Mouse (Mus musculus) adrenal gland, postnatal 4 days (tissue): ENCODE measurements around the gene Gm49661. TPM values are rescaled to one million over a fixed set of nuclear protein-coding genes. Genes with fewer than 3 reads are reported as not detected.
A peak's percentile ranks its signal among the peaks of the same experiment; 100 is the strongest.

Experiments used
- DNase-seq, 2 experiments: peaks; one replicate each; pipeline ENCODE4 v3.0.0; 2021 to 2022; ENCODE audit warnings: low spot score in 2 of 2, mixed read lengths in 2 of 2
- long read RNA-seq, 2 experiments: library from polyadenylated mRNA; stranded (forward); transcript quantifications; one replicate each; pipeline ENCODE4 v2.0.0; 2021
- total RNA-seq, 2 experiments: library from RNA; stranded (reverse); gene quantifications; 2 replicates each; pipeline ENCODE4 v1.2.3; 2021

Gm49661 gene
- not detected for total RNA-seq
- long read RNA-seq, experiment 1, partial matches to known transcripts, result 0 of 1 reads
- long read RNA-seq, experiment 1, other reads (novel, unspliced or antisense), result 1 of 1 reads
- long read RNA-seq, experiment 2, result 0 reads

DNA sequence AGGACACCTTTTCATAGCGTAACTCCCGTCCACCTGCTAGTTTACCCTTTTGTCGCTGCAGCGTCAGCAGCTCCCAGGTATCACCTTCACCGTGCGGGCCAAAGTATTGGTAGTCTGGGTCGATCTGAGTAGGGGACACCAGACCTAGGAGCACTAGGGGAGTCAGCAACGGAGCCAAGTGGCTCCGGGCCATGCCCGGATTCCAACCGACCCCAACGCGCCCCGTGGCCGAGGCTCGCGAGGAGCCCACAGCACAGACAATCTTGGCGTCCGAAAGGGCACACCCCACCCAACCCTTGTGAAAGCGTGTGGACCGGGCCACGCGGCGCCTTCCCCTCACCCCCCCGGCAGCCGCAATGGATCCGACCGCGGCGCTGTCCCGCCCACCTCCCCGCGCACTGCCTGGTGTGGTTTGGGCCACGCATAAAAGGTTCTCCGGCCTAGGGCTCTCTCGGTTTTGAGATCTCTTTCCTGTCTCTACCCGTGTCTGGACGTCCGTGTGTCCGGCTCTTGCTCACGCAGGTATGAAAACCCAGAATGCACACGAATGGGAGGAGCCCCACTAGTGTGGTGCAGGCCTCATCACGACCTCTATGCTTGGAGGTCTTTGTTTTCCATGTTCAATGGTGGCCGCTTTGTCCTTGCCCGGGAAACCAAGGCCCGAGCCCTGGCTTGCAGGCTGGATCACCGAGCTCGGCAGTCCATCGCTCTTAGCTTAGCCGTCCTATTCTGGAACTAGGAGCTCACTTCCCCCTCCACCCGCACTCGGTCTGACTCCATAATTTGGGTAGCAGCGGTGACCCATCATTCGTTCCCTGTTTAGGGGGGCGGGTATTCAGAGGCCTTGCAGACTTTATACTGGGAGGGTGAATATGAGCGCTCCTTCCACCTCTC is at the start of gene Gm49661, which contains the start of the genes Prdx2 and Rnaseh2a:
Gene Gm49661, minus strand, starts transcription at position 193 of the 894 bp plus-strand sequence.
Gene Prdx2, plus strand, starts transcription at position 347 of the 894 bp plus-strand sequence.
Gene Rnaseh2a, minus strand, starts transcription at position 527 of the 894 bp plus-strand sequence.
- DNase-seq, result peak; percentile 61 to 70

DNA sequence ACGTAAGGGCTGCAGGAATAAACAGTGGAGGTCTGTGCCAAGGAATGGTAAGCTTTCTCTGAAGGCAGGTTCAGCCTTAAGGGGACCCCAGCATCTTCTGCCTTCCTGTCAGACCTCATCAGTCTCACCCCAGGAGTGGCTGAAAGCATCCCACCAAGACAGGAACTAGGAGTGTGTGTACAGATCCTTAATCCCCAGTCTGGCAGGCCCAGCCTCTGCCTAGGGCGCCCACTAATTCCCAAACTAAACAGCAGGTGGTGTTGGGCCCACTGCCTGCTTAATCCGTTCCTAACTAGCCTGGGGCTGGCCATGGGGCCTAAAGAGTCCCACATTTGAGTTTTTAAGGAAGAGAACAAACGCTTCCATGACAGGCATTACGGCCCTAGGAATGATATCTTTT is 48.0 kb upstream of the Gm49661 start:
- DNase-seq, result no peak

DNA sequence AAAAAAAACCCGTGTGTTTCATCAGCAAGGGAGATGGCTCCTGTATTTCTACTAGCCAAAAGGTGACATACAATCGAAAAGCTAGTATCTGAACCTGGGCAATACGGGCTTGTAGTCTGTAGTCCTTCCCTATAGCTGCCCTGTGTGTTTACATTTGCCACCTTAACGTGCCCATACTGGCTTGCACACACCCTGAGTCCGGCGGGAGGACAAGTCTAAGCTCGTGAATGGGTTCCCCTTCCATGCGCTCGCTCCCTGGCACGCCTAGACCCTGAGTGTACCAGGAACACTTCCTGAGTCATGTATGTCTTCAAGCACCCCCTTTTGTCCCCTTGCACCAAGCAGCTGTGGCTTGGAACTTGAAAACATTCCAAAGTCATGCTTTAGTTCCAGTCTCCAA is 47.5 kb upstream of the Gm49661 start:
- DNase-seq, result no peak

DNA sequence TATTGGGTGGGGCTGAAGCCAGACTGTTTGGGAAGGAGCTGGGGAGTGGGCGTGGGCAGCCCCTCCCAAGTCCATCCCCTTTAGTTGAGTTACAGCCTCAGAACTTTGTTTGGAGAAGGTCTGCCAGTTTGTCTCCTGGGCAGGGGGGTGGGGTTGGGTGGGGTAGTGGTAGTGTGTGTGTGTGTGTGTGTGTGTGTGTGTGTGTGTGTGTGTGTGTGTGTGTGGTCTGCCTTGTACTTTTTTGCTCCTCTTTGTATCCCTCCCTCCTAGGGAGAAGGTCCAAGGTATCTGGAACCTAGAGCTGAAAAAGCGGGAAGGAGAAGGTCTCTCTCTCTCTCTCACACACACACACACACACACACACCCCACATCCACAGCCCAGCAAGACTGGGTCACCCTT is 45.2 kb upstream of the Gm49661 start, which contains the start of gene Best2:
Gene Best2, minus strand, starts transcription at position 101 of the 400 bp plus-strand sequence.
- DNase-seq, result no peak

- DNase-seq, result peak in 1 of 2 experiments; percentile 56
Observed at GRCm38 (mm10) chr8:85013230-85013840, 44.1 kb upstream of the Gm49661 start.

DNA sequence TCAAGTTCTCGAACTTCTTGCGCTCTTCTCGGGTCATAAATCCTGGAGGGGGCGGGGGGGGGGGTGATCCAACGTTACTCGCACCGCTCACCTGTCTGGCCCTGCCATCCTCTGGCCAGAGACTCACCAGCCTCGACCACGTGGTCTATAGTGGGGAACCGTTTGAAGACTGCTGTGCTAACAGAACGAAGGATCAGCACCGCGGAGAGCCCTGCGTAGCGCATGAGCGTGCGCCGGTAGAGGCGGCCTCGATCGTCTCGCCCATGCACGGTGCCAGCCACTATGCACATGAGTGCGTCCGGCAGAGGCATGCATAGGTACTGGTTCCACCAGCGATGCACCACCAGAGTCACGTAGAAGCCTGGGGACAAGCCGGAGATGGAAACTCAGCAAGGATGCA is 42.0 kb upstream of the Gm49661 start:
- no peak for DNase-seq

DNA sequence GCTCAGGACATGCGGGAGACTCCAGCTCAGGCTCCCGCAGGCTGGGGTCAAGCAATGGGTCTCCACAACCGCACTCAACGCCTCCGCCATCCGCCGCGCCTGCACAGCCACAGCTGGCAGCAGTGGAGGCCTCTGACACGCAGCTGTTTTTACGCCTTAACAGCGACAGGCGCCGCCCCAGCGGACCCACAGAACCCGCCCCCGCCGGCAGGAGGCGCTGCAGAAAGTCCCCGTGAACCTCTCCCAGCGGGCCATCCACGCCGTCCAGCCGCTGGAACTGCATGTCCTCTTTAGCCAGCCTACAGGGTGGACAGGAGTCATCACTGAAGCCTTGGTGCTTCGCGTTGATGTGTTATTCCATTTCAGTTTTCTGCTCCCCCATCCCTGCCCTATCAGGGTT is 38.5 kb upstream of the Gm49661 start:
- DNase-seq, result no peak

DNA sequence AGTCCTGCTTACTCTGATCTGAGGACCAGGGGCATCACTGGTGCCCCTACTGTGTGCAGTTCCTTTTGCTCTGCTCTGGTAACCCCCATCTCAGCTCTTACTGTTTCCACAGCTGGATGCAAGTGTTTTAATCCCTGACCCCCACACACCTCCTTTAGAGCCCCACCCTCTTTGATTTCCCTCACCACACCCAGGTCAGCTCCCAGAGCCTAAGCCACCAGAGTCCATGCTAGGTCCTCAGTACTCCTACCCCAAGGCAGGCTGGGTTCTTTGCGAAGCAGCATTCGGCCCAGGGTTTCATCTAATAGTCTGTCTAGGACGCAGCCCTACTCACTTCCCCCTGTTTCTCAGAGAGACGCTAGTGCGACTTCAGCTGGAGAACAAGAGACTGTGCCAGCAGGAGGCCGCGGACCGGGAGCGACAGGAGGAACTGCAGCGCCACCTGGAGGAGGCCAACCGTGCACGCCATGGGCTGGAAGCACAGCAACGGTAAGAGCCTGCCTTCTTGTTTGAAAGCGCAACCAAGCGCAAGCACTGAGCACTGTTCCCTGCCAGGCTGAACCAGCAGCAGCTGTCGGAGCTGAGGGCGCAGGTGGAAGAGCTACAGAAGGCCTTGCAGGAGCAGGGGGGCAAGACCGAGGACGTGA is 28.5 kb upstream of the Gm49661 start:
- peak; percentile 71 to 76 for DNase-seq

GRCm38 (mm10) chr8:84996978-84997377 is 27.7 kb upstream of the Gm49661 start:
- no peak for DNase-seq

- DNase-seq, result no peak
Observed at GRCm38 (mm10) chr8:84995680-84996079, 26.4 kb upstream of the Gm49661 start.

GRCm38 (mm10) chr8:84994375-84994774 is 25.1 kb upstream of the Gm49661 start:
- DNase-seq, result no peak

- no peak for DNase-seq
Observed at GRCm38 (mm10) chr8:84990836-84991235, 21.6 kb upstream of the Gm49661 start.

GRCm38 (mm10) chr8:84990349-84990748 is 21.1 kb upstream of the Gm49661 start, which contains the start of gene Hook2:
Gene Hook2 (plus strand): TSS chr8:84990603.
- peak; percentile 80 to 92 for DNase-seq

- DNase-seq, result peak; percentile 88 to 90
Observed at GRCm38 (mm10) chr8:84989810-84990209, 20.6 kb upstream of the Gm49661 start.

DNA sequence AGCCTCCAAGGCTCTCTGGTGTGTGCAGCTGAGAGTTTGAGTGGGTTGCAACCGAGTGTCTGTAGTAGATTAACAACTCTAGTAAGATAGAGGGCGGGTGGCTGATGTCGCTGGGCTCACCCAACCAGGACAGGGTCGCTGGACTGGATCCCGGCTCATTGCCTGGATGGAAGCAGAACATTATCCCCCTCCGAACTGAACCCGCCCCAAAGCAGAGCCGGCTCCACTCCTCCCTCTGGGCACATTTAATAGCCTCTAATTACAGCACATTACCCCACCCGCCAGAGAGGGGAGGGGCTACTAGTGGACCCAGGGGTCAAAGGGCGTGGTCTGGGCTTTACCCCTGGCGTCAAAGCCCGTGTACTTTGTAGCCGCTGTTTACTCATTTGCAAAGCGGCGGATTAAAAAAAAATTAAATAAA is 20.1 kb upstream of the Gm49661 start:
- DNase-seq, result no peak

DNA sequence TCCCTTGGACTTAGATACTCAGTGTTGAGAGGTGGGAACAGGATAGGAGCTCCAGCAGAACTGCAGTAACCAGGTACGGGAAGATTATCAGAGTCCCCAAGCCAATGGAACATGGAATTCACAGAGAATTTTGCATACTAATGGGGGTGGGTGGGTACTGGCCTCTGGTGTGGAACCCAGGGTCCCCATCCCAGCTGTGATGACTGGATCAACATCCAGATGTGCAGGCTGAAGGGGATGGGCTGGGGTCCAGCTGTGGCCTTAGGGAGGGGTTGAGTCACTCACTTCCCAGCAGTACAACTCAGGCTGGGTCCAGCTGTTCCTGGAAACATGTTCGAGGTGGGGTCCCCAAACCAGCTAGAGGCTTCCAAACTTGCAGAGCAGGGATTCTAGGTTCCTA is 18.7 kb upstream of the Gm49661 start:
- no peak for DNase-seq

GRCm38 (mm10) chr8:84987388-84987787 is 18.2 kb upstream of the Gm49661 start:
- DNase-seq, result no peak

- no peak for DNase-seq
Observed at GRCm38 (mm10) chr8:84986379-84986945, 17.2 kb upstream of the Gm49661 start.

- DNase-seq, result peak; percentile 70 to 79
Observed at GRCm38 (mm10) chr8:84985684-84986378, 16.6 kb upstream of the Gm49661 start.

GRCm38 (mm10) chr8:84985049-84985683 is 15.9 kb upstream of the Gm49661 start:
- DNase-seq, result no peak
